Mouse (Mus musculus) hindbrain, embryonic 16.5 days (tissue): Measurements from ENCODE around the gene P2rx3. TPM values are rescaled to one million over a fixed set of nuclear protein-coding genes. Genes with fewer than 3 reads are reported as not detected.

Experiments
- ATAC-seq: fragments of 200-750 bp; cut with Nextera tagmentation; 2 replicates; pipeline ENCODE4 v1.8.0; 2017; ENCODE audit warnings: moderate TSS enrichment, moderate library complexity
- H3K27ac ChIP-seq: fragments of 300-500 bp; sonication (generic); 2 replicates; pipeline ENCODE4 v1.5.1; 2014; ENCODE audit warnings: low read depth, mild to moderate bottlenecking, control low read depth, low read length, moderate library complexity
- H3K27me3 ChIP-seq: fragments of 300-500 bp; sonication (generic); replicated peaks from 2 replicates; pipeline ENCODE4 v1.6.1; 2014; ENCODE audit warnings: low read length; ENCODE audit not compliant: control insufficient read depth, insufficient read depth
- H3K36me3 ChIP-seq: fragments of 300-500 bp; sonication (generic); 2 replicates; pipeline ENCODE4 v1.6.1; 2014; ENCODE audit warnings: mild to moderate bottlenecking, low read length, moderate library complexity, mixed read lengths; ENCODE audit not compliant: control insufficient read depth, insufficient read depth
- H3K4me1 ChIP-seq: fragments of 300-500 bp; sonication (generic); 2 replicates; pipeline ENCODE4 v1.6.1; 2014; ENCODE audit warnings: low read depth, low read length; ENCODE audit not compliant: control insufficient read depth, insufficient read depth
- H3K4me2 ChIP-seq: fragments of 300-500 bp; sonication (generic); 2 replicates; pipeline ENCODE4 v1.6.1; 2014; ENCODE audit warnings: mild to moderate bottlenecking, low read length, control low read depth, moderate library complexity
- H3K4me3 ChIP-seq: fragments of 300-500 bp; sonication (generic); 2 replicates; pipeline ENCODE4 v1.5.1; 2014; ENCODE audit warnings: mild to moderate bottlenecking, low read length, control low read depth, moderate library complexity
- H3K9ac ChIP-seq: fragments of 300-500 bp; sonication (generic); 2 replicates; pipeline ENCODE4 v1.6.1; 2014; ENCODE audit warnings: low read depth, mild to moderate bottlenecking, control low read depth, low read length, moderate library complexity
- H3K9me3 ChIP-seq: fragments of 300-500 bp; sonication (generic); 2 replicates; pipeline ENCODE4 v1.6.1; 2014; ENCODE audit warnings: mild to moderate bottlenecking, low read length, moderate library complexity; ENCODE audit not compliant: control insufficient read depth
- WGBS: fragments of 180-500 bp; shearing (Covaris S2); extraction: QIAGEN DNeasy Blood & Tissue Kit; methylation state at CpG from one replicate; pipeline ENCODE4 v1.1.7; 2014; 5-methylcytosine and 5-hydroxymethylcytosine counted together
- polyA plus RNA-seq: library from polyadenylated mRNA; unstranded; fragments of >200 nt; fragmentation: Nextera tagmentation; extraction: Ambion mirVana; gene quantifications from 2 replicates; pipeline ENCODE4 v1.2.1, GENCODE M21; 2015

The P2rx3 gene
- polyA plus RNA-seq, 1 experiment from 2014 or later, result 8.0 TPM

DNA sequence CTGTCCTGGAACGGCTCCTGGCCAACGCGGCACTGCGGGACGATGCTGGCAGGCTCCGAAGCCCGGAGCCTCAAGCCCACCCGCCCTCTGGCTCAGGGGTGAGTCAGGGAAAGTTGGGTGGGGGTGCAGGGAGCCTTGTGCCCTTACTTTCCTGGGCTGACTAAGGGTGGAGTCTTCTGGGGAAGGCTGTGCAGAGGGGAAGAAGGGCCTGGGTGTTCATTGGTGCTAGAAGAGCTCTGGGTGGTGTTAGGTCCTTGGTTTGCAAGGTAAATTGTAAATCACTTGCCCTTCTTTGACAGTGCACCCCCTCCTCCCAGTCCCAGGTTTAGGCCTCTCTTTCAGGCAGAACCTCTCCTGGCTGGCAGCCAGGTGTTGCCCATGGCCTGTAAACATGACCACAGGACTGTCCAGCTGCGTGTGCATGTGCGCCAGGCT, 23.9 kb upstream of the P2rx3 start:
- H3K4me2 ChIP-seq, result peak overlapping the region; percentile 13
- H3K27me3 ChIP-seq, result no peaks in the 10 kb centered on the region
- no peak overlapping the region for H3K27ac ChIP-seq
- no peak overlapping the region; the same call in 1 of the 2 replicates for H3K4me3 ChIP-seq
- peaks cover 3% of the 10 kb centered on the region for H3K4me1 ChIP-seq
- peaks cover 47% of the 10 kb centered on the region for H3K36me3 ChIP-seq
- 0 out of 2 replicates have a peak, but pooled peaks have one; percentile 28 for ATAC-seq
- 36% methylated on average over 10 of the region's 10 CpGs for WGBS
- H3K9ac ChIP-seq, result no peak overlapping the region
- no peaks in the 10 kb centered on the region for H3K9me3 ChIP-seq

DNA sequence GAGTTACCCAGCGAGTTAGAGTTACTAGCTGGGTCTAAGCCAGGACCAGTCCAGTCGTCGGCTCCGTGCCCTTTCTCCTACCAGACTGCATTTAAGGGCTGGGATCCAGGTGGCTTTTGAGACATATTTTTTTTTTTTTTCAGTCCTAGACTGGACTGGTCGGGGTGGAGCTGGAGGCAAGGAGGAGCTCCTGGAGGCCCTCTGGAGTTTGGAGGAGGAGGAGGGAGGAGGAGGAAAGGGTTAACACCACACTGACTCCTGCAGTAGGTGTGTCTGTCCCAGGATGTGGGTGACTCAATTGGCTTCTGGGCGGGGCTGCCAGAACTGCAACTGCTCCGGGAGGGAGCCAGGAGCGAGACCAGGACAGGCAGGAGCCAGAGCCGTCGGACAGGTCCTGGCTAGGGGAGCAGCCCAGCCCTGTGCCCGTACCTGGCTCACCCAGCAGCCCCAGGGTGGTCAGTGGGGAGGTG, 23.4 kb upstream of the P2rx3 start:
- peaks cover 3% of the 10 kb centered on the region for H3K4me1 ChIP-seq
- no peaks in the 10 kb centered on the region for H3K9me3 ChIP-seq
- no peak overlapping the region for H3K27ac ChIP-seq
- no peak overlapping the region for H3K9ac ChIP-seq
- WGBS, result 27% methylated on average over 10 of the region's 11 CpGs
- H3K27me3 ChIP-seq, result no peaks in the 10 kb centered on the region
- peak; percentile 31; the same call in 1 of the 2 replicates for ATAC-seq
- H3K4me2 ChIP-seq, result peak overlapping the region; percentile 13
- H3K36me3 ChIP-seq, result peaks cover 51% of the 10 kb centered on the region
- H3K4me3 ChIP-seq, result no peak overlapping the region; the same call in 1 of the 2 replicates

DNA sequence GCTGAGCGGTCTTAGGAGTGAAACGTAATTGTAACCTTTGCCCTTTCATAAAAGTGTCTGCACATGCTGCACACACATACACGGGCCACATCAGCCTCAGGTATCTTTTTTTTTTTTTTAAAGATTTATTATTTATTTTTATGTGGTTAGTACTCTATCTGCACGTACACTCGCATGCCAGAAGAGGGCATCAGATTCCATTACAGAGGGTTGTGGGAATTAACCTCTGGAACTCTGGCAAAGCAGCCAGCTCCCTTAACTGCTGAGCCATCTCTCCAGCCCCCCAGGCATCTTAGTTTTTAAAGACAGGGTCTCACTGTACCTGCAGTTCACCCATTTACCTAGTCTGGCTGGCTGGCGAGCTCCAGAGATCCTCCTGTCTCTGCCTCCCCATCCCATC, 22.4 kb upstream of the P2rx3 start:
- ATAC-seq, result no peak
- Histone ChIP-seq H3K27ac (no peak overlapping the region), H3K4me1 (peaks cover 3% of the 10 kb centered on the region), H3K27me3 (no peaks in the 10 kb centered on the region), H3K9ac (no peak overlapping the region), H3K4me3 (no peak overlapping the region), H3K9me3 (no peaks in the 10 kb centered on the region), H3K4me2 (no peak overlapping the region), H3K36me3 (peaks cover 57% of the 10 kb centered on the region)
- 97% methylated on average over 6 of the region's 6 CpGs for WGBS

DNA sequence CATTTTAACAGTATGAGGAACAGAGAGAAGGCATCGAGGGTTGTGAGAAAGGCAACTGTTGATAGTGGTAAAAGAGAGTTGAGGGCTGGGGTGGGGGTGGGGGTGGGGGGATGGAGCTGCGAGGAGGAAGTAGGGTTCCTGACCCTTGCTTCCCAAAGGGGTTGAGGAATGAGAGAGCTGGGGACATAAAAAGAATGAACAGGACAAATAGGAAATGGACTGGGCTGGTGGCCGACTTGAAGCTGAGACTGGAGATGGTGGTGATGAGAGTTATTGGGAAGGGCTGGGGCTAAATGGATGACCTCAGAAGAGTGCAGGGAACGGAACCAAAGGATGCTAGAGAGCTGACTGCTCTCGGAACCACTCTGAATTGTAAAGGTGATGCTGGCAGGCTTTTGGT, 19.4 kb upstream of the P2rx3 start:
- ATAC-seq, result no peak
- Histone ChIP-seq H3K4me2 (no peak overlapping the region), H3K36me3 (peaks cover 56% of the 10 kb centered on the region), H3K4me3 (no peak overlapping the region), H3K27ac (no peak overlapping the region), H3K4me1 (peaks cover 3% of the 10 kb centered on the region), H3K9me3 (no peaks in the 10 kb centered on the region), H3K27me3 (no peaks in the 10 kb centered on the region), H3K9ac (no peak overlapping the region)
- WGBS, result 81% methylated on average over 5 of the region's 5 CpGs

DNA sequence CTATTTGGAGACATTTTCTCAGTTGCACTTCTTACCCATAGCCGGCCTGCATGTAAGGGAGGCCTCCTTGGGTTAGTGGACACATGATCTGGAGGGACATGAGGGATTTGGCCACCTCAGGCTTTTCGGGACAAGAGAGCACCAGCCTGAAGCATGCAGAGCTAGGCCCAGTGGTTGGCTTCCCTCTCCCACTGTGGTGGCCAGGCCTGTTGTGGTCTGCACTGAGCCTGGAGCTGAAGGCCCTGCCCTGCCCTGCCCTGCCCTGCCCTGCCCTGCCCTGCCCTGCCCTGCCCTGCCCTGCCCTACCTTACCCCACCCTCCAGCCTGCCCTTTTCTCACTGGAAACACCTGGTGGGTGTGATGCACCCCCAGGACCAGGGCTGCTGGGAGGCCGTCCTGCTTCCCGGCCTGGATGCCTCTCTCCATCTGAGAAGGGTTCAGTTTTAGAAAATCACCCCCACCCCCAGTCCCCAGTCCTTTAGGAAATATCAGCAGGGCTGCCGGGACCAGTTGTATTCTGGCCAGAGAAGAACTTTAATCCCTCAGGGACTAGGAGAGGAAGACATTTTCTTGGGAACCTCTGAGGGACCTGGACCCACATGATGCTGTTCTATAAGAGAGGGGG, 16.0 kb upstream of the P2rx3 start:
- Histone ChIP-seq H3K4me2 (no peak overlapping the region), H3K27ac (no peak overlapping the region), H3K27me3 (no peaks in the 10 kb centered on the region), H3K9ac (no peak overlapping the region), H3K9me3 (no peaks in the 10 kb centered on the region), H3K36me3 (peaks cover 41% of the 10 kb centered on the region), H3K4me3 (no peak overlapping the region), H3K4me1 (peaks cover 26% of the 10 kb centered on the region)
- WGBS, result 94% methylated on average over 5 of the region's 5 CpGs
- no peak for ATAC-seq

DNA sequence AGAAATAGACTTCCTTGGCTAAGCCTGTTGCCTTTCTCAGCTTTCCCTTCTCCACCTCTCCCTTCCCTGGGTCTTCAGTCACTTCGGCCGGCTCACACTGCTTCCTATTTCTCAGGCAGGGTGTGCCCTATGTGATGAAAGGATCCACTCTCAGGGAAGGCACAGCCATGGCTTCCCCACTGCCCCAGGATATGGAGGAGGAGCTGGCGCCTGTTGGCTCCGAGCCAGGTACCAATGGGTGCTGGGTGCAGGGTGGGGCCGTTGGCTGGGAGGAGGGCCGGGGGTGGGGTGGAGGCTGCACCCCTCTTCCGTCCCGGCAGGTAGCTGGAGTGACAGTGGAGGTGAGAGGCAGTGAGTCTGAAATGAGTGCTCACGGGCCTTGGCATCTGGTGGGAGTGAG, 13.5 kb upstream of the P2rx3 start:
- WGBS, result 49% methylated on average over 9 of the region's 9 CpGs
- Histone ChIP-seq H3K27ac (peak overlapping the region; percentile 56), H3K4me3 (peak overlapping the region; percentile 31), H3K4me1 (peaks cover 34% of the 10 kb centered on the region), H3K36me3 (peaks cover 39% of the 10 kb centered on the region), H3K9ac (peak overlapping the region; percentile 51), H3K27me3 (no peaks in the 10 kb centered on the region), H3K9me3 (no peaks in the 10 kb centered on the region), H3K4me2 (peak overlapping the region; percentile 66)
- ATAC-seq, result no peak

DNA sequence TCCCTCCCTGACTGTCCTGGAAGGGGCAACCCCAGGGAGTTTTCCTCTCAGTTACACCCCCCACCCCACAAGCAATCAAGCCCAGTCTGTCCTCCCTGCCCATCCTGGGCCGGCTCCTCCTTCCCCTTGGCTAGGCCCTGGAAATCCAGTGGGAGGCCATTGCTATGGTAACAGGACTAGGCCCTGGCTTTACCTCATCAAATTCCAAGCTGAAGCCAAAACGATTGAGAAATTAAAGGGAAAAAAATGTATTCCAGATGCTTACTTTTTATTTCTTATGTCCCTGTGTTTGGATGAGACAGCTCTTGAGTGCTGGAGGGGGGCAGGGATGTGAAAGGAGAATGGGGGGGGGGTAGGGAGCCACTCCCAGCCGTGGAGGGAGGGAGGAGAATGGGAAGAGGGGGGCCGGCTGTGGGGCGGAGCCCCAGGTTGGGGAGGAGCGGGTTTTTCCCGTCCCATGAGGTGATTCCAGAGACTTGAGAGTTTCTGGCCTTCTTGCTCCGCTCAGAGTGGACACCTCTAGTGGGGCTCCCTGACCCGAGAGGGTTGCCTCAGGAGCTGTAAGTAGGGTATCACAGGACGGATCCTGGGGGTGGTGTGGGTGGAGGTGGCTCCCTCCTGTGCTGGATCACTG, 12.9 kb upstream of the P2rx3 start:
- peaks cover 34% of the 10 kb centered on the region for H3K4me1 ChIP-seq
- peak overlapping the region; percentile 51 for H3K9ac ChIP-seq
- no peaks in the 10 kb centered on the region for H3K27me3 ChIP-seq
- H3K4me2 ChIP-seq, result peak overlapping the region; percentile 66
- WGBS, result 8% methylated on average over 9 of the region's 10 CpGs
- H3K27ac ChIP-seq, result peak overlapping the region; percentile 56
- ATAC-seq, result peak; percentile 17
- H3K4me3 ChIP-seq, result peak overlapping the region; percentile 31
- H3K36me3 ChIP-seq, result peaks cover 41% of the 10 kb centered on the region
- no peaks in the 10 kb centered on the region for H3K9me3 ChIP-seq

DNA sequence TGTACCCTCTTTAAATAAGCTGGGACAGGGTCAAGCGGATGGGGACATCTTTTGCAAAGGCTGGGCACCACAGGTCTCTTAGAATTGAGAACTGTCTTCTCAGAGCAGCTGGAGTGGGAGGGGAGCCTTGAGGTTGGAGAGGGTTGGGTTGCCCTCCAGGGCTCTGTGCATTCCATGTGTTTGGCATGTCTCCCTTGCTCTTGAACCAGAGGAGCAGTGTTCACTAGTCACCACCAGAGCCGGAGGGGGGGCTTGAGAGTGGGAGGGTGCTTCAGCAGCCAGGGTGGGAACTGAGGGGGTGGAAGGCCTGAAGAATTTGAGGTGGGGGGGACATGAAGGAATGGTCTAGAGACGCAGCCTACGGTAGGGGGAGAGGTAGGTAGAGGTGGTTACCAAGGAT, 12.0 kb upstream of the P2rx3 start:
- Histone ChIP-seq H3K27me3 (no peaks in the 10 kb centered on the region), H3K36me3 (peaks cover 38% of the 10 kb centered on the region), H3K9ac (no peak overlapping the region), H3K4me1 (peaks cover 34% of the 10 kb centered on the region), H3K4me3 (peak overlapping the region; percentile 87; the same call in 1 of the 2 replicates), H3K27ac (peak overlapping the region; percentile 10; the same call in 1 of the 2 replicates), H3K9me3 (no peaks in the 10 kb centered on the region), H3K4me2 (peak overlapping the region; percentile 66)
- no peak for ATAC-seq
- WGBS, result 58% methylated on average over 4 of the region's 4 CpGs

- under 1% methylated on average over 28 of the region's 44 CpGs for WGBS
- Histone ChIP-seq H3K27ac (peak overlapping the region; percentile 93), H3K9me3 (no peaks in the 10 kb centered on the region), H3K4me3 (peak overlapping the region; percentile 87), H3K36me3 (peaks cover 39% of the 10 kb centered on the region), H3K27me3 (no peaks in the 10 kb centered on the region), H3K4me1 (peaks cover 34% of the 10 kb centered on the region), H3K4me2 (peak overlapping the region; percentile 66), H3K9ac (peak overlapping the region; percentile 89)
- ATAC-seq, result peak; percentile 73
These were observed 11.0 kb upstream of the P2rx3 start for GRCm38 (mm10) chr2:85048168-85048751.
